Mouse (Mus musculus) hindbrain, embryonic 11.5 days (tissue): ENCODE measurements around the gene Aff1. TPM values are rescaled to one million over a fixed set of nuclear protein-coding genes. Genes with fewer than 3 reads are reported as not detected.

Source experiments
- ATAC-seq: fragments of 200-750 bp; cut with Nextera tagmentation; 2 replicates; pipeline ENCODE4 v1.8.0; 2017; ENCODE audit warnings: mild to moderate bottlenecking, moderate TSS enrichment, moderate library complexity; ENCODE audit not compliant: low FRiP score
- DNase-seq: peaks from one replicate; pipeline ENCODE4 v3.0.0-alpha.2; 2015; ENCODE audit warnings: low spot score
- H3K27ac ChIP-seq: fragments of 300-500 bp; sonication (generic); 2 replicates; pipeline ENCODE4 v1.5.1; 2014; ENCODE audit warnings: mild to moderate bottlenecking, low read depth, low read length
- H3K27me3 ChIP-seq: fragments of 300-500 bp; sonication (generic); 2 replicates; pipeline ENCODE4 v1.6.1; 2014; ENCODE audit warnings: mild to moderate bottlenecking, low read length, moderate library complexity, mixed read lengths; ENCODE audit not compliant: control insufficient read depth, insufficient read depth
- H3K36me3 ChIP-seq: fragments of 300-500 bp; sonication (generic); 2 replicates; pipeline ENCODE4 v1.6.1; 2014; ENCODE audit warnings: mild to moderate bottlenecking, low read length, moderate library complexity, mixed read lengths; ENCODE audit not compliant: control insufficient read depth, insufficient read depth
- H3K4me1 ChIP-seq: fragments of 300-500 bp; sonication (generic); replicated peaks from 2 replicates; pipeline ENCODE4 v1.6.1; 2014; ENCODE audit warnings: low read length, mixed read lengths; ENCODE audit not compliant: control insufficient read depth, insufficient read depth
- H3K4me2 ChIP-seq: fragments of 300-500 bp; sonication (generic); replicated peaks from 2 replicates; pipeline ENCODE4 v1.6.1; 2014; ENCODE audit warnings: mild to moderate bottlenecking, low read depth, low read length
- H3K4me3 ChIP-seq: fragments of 300-500 bp; sonication (generic); 2 replicates; pipeline ENCODE4 v1.5.1; 2014; ENCODE audit warnings: low read depth, low read length
- H3K9ac ChIP-seq: fragments of 300-500 bp; sonication (generic); 2 replicates; pipeline ENCODE4 v1.6.1; 2014; ENCODE audit warnings: low read depth, low read length
- H3K9me3 ChIP-seq: fragments of 300-500 bp; sonication (generic); 2 replicates; pipeline ENCODE4 v1.6.1; 2016; ENCODE audit warnings: low read length; ENCODE audit not compliant: control insufficient read depth
- WGBS: fragments of 180-500 bp; shearing (Covaris S2); extraction: QIAGEN DNeasy Blood & Tissue Kit; methylation state at CpG from one replicate; pipeline ENCODE4 v1.1.7; 2014; 5-methylcytosine and 5-hydroxymethylcytosine counted together
- polyA plus RNA-seq: library from polyadenylated mRNA; unstranded; fragments of >200 nt; fragmentation: Nextera tagmentation; extraction: Ambion mirVana; gene quantifications from 2 replicates; pipeline ENCODE4 v1.2.1, GENCODE M21; 2014

The Aff1 gene
- polyA plus RNA-seq, 1 experiment from 2014 or later = 7.0 TPM

DNA sequence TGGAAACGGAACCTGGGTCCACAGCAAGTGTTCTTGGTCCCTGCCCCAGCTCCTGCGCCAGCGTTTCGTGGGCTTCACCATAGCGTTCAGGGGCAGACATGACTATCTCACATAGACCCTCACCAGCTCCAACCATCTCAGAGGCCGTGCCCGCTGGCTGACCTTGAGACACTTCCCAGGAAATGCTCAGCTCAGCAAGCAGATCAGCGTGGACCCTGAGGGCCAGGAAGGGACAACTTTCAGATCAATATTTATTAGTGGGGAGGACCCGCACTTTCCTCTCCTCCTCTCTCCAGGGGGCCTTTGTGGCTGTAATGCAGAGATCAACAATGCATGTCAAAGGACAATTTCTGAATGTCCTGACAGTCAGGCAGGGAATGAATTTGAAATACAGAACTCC lies 27.2 kb upstream of the Aff1 start:
- ATAC-seq (no peak), DNase-seq (no peak)
- Histone ChIP-seq H3K36me3 (no peaks in the 10 kb centered on the region), H3K9ac (no peak overlapping the region), H3K4me3 (no peak overlapping the region), H3K9me3 (no peaks in the 10 kb centered on the region), H3K4me2 (no peak overlapping the region), H3K27ac (no peak overlapping the region), H3K4me1 (no peaks in the 10 kb centered on the region; the same call in 1 of the 2 replicates), H3K27me3 (no peaks in the 10 kb centered on the region)
- WGBS = 67% methylated on average over 9 of the region's 9 CpGs

DNA sequence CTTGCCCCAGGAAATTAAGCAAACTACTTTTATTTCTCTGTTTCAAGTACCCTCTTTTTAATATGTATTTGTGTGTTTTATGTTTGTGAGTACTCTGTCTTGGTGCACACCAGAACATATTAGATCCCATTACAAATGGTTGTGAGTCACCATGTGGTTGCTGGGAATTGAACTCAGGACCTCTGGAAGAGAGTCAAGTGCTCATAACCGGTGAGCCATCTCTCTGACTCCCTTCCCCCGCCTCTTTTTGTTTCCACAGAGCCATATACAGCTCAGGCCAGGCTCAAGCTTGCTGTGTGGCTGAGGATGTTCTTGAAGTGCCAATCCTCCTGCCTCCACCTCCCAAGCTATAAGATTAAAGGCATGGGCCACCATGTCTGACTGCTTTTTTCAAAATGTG lies 26.3 kb upstream of the Aff1 start:
- DNase-seq (no peak), ATAC-seq (no peak)
- no peak overlapping the region for H3K4me3 ChIP-seq
- H3K27me3 ChIP-seq = no peaks in the 10 kb centered on the region
- H3K36me3 ChIP-seq = no peaks in the 10 kb centered on the region
- H3K9ac ChIP-seq = no peak overlapping the region
- no peaks in the 10 kb centered on the region for H3K9me3 ChIP-seq
- H3K4me2 ChIP-seq = no peak overlapping the region
- no peak overlapping the region for H3K27ac ChIP-seq
- 82% methylated on average over 2 of the region's 2 CpGs for WGBS
- H3K4me1 ChIP-seq = no peaks in the 10 kb centered on the region; the same call in 1 of the 2 replicates

DNA sequence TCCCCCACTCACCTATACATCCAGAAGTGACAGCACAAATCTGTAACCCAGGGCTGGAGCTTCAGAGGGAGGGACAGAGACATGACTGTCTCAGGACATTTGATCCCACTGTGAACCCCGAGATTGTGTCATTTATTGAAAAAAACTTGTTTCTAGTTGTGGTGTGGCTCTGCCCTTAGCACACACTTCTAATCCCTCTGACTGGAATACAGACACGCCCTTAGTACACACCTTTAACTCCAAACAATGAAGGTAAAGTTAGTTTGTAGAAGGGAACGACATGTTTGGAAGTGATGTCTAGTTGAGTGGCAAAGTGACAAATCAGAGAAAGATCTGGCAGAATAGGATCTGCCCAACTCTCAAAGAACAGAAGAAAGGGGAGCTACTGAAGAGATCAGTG lies 20.3 kb upstream of the Aff1 start:
- 66% methylated on average over 3 of the region's 3 CpGs for WGBS

DNA sequence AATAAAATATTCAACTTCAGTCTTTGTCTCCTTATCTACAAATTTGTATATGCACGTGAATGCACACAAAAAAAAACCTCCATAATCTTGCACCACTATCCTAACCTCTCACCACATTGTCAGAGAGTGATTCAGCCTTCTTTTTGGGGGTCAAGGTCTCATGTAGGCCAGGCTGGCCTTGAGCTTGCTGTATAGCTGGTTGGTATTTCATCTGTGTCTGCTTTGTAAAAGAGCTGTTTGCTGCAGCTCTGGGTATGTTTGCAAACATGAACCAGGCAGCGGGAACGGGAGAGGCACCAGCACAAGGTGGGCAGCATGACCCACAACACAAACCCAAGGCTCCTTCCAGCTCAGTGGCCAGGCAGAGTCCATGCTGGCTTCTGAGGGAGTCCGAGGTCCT lies 18.6 kb upstream of the Aff1 start:
- ATAC-seq (no peak), DNase-seq (no peak)
- Histone ChIP-seq H3K9me3 (no peaks in the 10 kb centered on the region), H3K27ac (no peak overlapping the region), H3K36me3 (no peaks in the 10 kb centered on the region), H3K4me1 (no peaks in the 10 kb centered on the region), H3K4me3 (no peak overlapping the region), H3K27me3 (no peaks in the 10 kb centered on the region), H3K4me2 (no peak overlapping the region), H3K9ac (no peak overlapping the region)
- WGBS = 82% methylated on average over 4 of the region's 4 CpGs

More for the DNA sequence above, 20.3 kb upstream of the Aff1 start:
- DNase-seq (no peak), ATAC-seq (no peak)
- H3K27me3 ChIP-seq = no peaks in the 10 kb centered on the region
- no peak overlapping the region for H3K4me3 ChIP-seq
- no peak overlapping the region for H3K4me2 ChIP-seq
- H3K9me3 ChIP-seq = no peaks in the 10 kb centered on the region
- no peak overlapping the region for H3K9ac ChIP-seq
- no peaks in the 10 kb centered on the region for H3K4me1 ChIP-seq
- H3K27ac ChIP-seq = no peak overlapping the region
- H3K36me3 ChIP-seq = no peaks in the 10 kb centered on the region

DNA sequence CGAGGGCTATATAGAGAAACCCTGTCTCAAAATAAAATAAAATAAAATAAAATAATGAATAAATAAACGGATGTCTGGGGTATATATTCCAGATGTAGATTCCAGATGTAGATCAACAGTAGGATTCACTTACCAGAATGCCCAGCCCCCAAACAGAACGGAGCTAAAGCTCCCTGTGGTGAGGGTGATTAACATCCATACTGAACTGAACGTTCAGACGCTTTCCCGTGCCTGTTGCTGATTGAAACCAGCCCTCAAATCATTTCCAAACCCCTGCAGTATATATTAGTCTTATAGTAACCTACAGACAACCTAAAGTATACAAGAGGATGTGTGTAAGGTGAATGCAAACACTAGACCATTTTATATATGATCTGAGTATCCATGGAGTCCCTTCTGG lies 17.7 kb upstream of the Aff1 start:
- no peak overlapping the region for H3K27ac ChIP-seq
- no peak for ATAC-seq
- H3K36me3 ChIP-seq = no peaks in the 10 kb centered on the region
- DNase-seq = no peak
- no peaks in the 10 kb centered on the region for H3K27me3 ChIP-seq
- H3K4me2 ChIP-seq = no peak overlapping the region
- no peak overlapping the region for H3K9ac ChIP-seq
- WGBS = 58% methylated on average over 6 of the region's 6 CpGs
- H3K4me1 ChIP-seq = no peaks in the 10 kb centered on the region
- H3K4me3 ChIP-seq = no peak overlapping the region
- no peaks in the 10 kb centered on the region for H3K9me3 ChIP-seq

DNA sequence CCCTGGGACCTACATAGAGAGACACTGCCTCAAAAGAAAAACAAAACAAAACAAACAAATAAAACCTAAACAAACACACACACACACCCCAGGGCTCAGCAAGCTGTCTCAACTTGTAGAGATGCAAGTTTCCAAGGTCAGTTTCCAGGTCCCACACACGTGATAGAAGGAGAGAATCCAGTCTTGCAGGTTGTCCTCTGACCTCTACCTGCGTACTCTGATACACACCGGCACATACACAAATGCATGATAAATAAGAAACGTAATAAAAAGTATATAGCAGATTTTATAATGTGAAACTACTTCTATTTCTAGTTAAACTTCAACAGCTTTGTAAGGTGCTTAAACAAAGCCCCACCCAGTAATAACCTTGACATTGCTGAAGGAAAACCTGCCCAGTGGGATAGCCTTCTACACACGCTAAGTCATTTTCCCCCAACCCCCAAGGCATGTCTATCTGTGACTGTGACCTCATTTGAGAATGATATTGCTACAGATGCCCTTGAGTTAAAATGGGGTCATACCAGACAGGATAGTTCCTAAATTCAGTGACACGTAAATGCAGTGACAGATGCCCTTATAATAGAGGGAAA lies 15.8 kb upstream of the Aff1 start:
- Histone ChIP-seq H3K4me2 (no peak overlapping the region), H3K9me3 (no peaks in the 10 kb centered on the region), H3K4me3 (no peak overlapping the region), H3K36me3 (no peaks in the 10 kb centered on the region), H3K4me1 (no peaks in the 10 kb centered on the region), H3K27me3 (no peaks in the 10 kb centered on the region), H3K9ac (no peak overlapping the region), H3K27ac (no peak overlapping the region)
- 86% methylated on average over 6 of the region's 6 CpGs for WGBS
- no peak for ATAC-seq
- DNase-seq = no peak

DNA sequence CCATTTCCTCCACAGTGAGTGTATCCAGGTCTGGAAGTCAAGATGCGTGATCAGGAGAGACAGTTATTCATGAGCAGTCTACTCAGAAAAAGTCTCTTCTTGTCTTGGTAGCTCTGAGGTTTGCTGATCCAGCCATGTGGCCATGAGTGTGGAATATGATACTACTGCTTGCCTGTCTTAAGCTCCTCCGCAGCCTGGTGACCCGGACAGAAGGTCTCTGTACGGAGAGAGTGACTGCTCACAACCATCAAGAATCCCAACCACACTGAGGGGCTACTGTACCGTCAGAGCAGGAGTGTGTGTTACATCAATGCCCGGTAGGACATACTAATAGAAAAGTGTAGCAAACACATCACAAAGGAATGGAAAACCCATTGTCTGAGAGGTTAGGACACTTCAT lies 14.3 kb upstream of the Aff1 start:
- no peak for ATAC-seq
- H3K36me3 ChIP-seq = no peaks in the 10 kb centered on the region
- WGBS = 80% methylated on average over 6 of the region's 6 CpGs

DNA sequence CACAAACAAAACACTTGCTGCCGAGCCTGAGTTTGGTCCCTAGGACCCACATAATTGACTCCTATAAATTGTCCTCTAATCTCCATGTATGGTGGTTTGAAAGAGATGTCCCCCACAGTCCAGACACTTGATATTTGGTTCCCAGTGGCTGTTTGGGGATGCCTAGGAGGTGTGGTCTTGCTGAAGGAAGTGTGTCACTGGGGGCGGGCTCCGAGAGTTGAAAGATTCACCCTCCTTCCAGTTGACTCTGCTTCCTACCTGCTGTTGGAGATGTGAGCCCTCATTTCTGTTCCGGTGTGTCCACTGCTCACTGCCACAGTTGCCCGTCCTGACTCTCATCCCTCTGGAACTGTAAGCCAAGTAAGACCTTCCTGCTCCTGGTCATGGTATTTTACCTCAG lies 13.2 kb upstream of the Aff1 start:
- 94% methylated on average over 5 of the region's 5 CpGs for WGBS
- no peaks in the 10 kb centered on the region for H3K4me1 ChIP-seq
- DNase-seq = no peak
- no peak overlapping the region for H3K9ac ChIP-seq
- ATAC-seq = no peak
- no peaks in the 10 kb centered on the region for H3K36me3 ChIP-seq
- no peaks in the 10 kb centered on the region for H3K27me3 ChIP-seq
- H3K4me3 ChIP-seq = no peak overlapping the region
- H3K4me2 ChIP-seq = no peak overlapping the region
- no peak overlapping the region for H3K27ac ChIP-seq
- H3K9me3 ChIP-seq = no peaks in the 10 kb centered on the region

More for the DNA sequence above, 14.3 kb upstream of the Aff1 start:
- H3K27ac ChIP-seq = no peak overlapping the region
- H3K4me1 ChIP-seq = no peaks in the 10 kb centered on the region
- no peak overlapping the region for H3K9ac ChIP-seq
- no peaks in the 10 kb centered on the region for H3K9me3 ChIP-seq
- H3K27me3 ChIP-seq = no peaks in the 10 kb centered on the region
- DNase-seq = no peak
- no peak overlapping the region for H3K4me3 ChIP-seq
- no peak overlapping the region for H3K4me2 ChIP-seq

DNA sequence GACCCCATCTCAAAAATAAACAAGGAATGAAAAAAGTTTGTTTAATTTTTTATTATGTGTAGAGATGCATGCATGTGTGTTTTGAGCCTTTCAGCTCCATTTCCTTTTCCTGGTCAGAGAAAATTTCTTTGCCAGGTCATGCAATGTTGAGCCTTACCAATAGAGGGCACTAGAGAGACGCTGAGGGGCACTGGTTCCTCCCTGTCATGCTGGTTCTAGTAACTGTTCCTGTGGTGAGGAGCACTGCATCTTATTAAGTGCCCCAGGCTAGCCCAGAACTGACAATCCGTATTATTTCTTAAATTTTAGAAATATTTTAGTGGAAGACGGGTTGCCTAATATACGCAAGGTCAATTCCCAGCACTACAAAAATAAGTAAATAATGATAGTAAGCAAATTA lies 11.8 kb upstream of the Aff1 start:
- 35% methylated on average over 4 of the region's 4 CpGs for WGBS
- no peaks in the 10 kb centered on the region for H3K9me3 ChIP-seq
- H3K9ac ChIP-seq = no peak overlapping the region
- no peak overlapping the region for H3K27ac ChIP-seq
- H3K4me2 ChIP-seq = no peak overlapping the region
- DNase-seq (peak; percentile 85), ATAC-seq (no peak)
- no peaks in the 10 kb centered on the region for H3K36me3 ChIP-seq
- H3K4me3 ChIP-seq = no peak overlapping the region
- H3K4me1 ChIP-seq = no peaks in the 10 kb centered on the region
- no peaks in the 10 kb centered on the region for H3K27me3 ChIP-seq
